Mouse (Mus musculus) heart, embryonic 13.5 days (tissue): ENCODE measurements at regions not wholly inside any gene's neighbourhood (a gene's known extent, or its start where the extent isn't known, plus 50 kb on each side); places are given as distances from the start of the nearest gene placed in this dataset.

Experiments used
- ATAC-seq: fragments of 200-750 bp; cut with Nextera tagmentation; 2 replicates; pipeline ENCODE4 v1.8.0; 2017; ENCODE audit warnings: moderate TSS enrichment; ENCODE audit not compliant: insufficient number of reproducible peaks, low FRiP score, low TSS enrichment; ENCODE audit errors: extremely low read depth
- H3K27ac ChIP-seq: fragments of 300-500 bp; sonication (generic); replicated peaks from 2 replicates; pipeline ENCODE4 v1.5.1; 2015; ENCODE audit warnings: moderate library complexity, mild to moderate bottlenecking, inconsistent platforms
- H3K27me3 ChIP-seq: fragments of 300-500 bp; sonication (generic); replicated peaks from 2 replicates; pipeline ENCODE4 v1.6.1; 2015; ENCODE audit warnings: mild to moderate bottlenecking, inconsistent platforms
- H3K36me3 ChIP-seq: fragments of 300-500 bp; sonication (generic); 2 replicates; pipeline ENCODE4 v1.6.1; 2015; ENCODE audit warnings: mild to moderate bottlenecking, inconsistent platforms
- H3K4me1 ChIP-seq: fragments of 300-500 bp; sonication (generic); 2 replicates; pipeline ENCODE4 v1.6.1; 2015; ENCODE audit warnings: inconsistent platforms
- H3K4me2 ChIP-seq: fragments of 300-500 bp; sonication (generic); 2 replicates; pipeline ENCODE4 v1.6.1; 2015; ENCODE audit warnings: inconsistent platforms, mild to moderate bottlenecking, moderate library complexity
- H3K4me3 ChIP-seq: fragments of 300-500 bp; sonication (generic); 2 replicates; pipeline ENCODE4 v1.5.1; 2015; ENCODE audit warnings: moderate library complexity, mild to moderate bottlenecking, inconsistent platforms
- H3K9ac ChIP-seq: fragments of 300-500 bp; sonication (generic); 2 replicates; pipeline ENCODE4 v1.6.1; 2015; ENCODE audit warnings: inconsistent platforms, mild to moderate bottlenecking, moderate library complexity
- H3K9me3 ChIP-seq: fragments of 300-500 bp; sonication (generic); 2 replicates; pipeline ENCODE4 v1.6.1; 2016; ENCODE audit warnings: inconsistent platforms
- WGBS: fragments of 180-500 bp; shearing (Covaris S2); methylation state at CpG from one replicate; pipeline ENCODE4 v1.1.7; 2015; ENCODE audit warnings: mixed read lengths; 5-methylcytosine and 5-hydroxymethylcytosine counted together

GRCm38 (mm10) chr17:45237246-45237645 is 196.3 kb downstream of the Cdc5l start:
- H3K4me3 ChIP-seq, result no peak overlapping the region
- no peak overlapping the region for H3K27ac ChIP-seq
- H3K27me3 ChIP-seq, result 0 out of 2 replicates have a peak, but pooled peaks cover 3% of the 10 kb centered on the region
- no peaks in the 10 kb centered on the region for H3K4me1 ChIP-seq
- H3K4me2 ChIP-seq, result no peak overlapping the region
- H3K36me3 ChIP-seq, result no peaks in the 10 kb centered on the region
- peaks cover 12% of the 10 kb centered on the region for H3K9me3 ChIP-seq
- WGBS, result 64% methylated on average over 1 of the region's 1 CpGs
- no peak overlapping the region for H3K9ac ChIP-seq
- no peak for ATAC-seq

- no peak for ATAC-seq
- Histone ChIP-seq H3K4me3 (no peak overlapping the region), H3K4me2 (no peak overlapping the region), H3K4me1 (no peaks in the 10 kb centered on the region), H3K27me3 (no peaks in the 10 kb centered on the region), H3K9ac (no peak overlapping the region), H3K36me3 (no peaks in the 10 kb centered on the region), H3K27ac (no peak overlapping the region), H3K9me3 (peaks cover 12% of the 10 kb centered on the region)
- WGBS, result 78% methylated on average over 7 of the region's 7 CpGs
Measured at GRCm38 (mm10) chr17:45235401-45235800, 198.1 kb downstream of the Cdc5l start.

- Histone ChIP-seq H3K4me2 (no peak overlapping the region), H3K27ac (no peak overlapping the region), H3K4me1 (peaks cover 15% of the 10 kb centered on the region), H3K36me3 (no peaks in the 10 kb centered on the region), H3K27me3 (no peaks in the 10 kb centered on the region; the same call in 1 of the 2 replicates), H3K9ac (no peak overlapping the region), H3K4me3 (no peak overlapping the region), H3K9me3 (peaks cover 12% of the 10 kb centered on the region)
- ATAC-seq, result no peak
- WGBS, result 71% methylated on average over 5 of the region's 5 CpGs
Measured at GRCm38 (mm10) chr17:45232874-45233273, 200.7 kb downstream of the Cdc5l start.

- Histone ChIP-seq H3K9me3 (no peaks in the 10 kb centered on the region), H3K27me3 (no peaks in the 10 kb centered on the region; the same call in 1 of the 2 replicates), H3K4me1 (peaks cover 29% of the 10 kb centered on the region), H3K27ac (no peak overlapping the region), H3K36me3 (no peaks in the 10 kb centered on the region), H3K4me2 (no peak overlapping the region), H3K9ac (no peak overlapping the region), H3K4me3 (no peak overlapping the region)
- no peak for ATAC-seq
- 12% methylated on average over 1 of the region's 1 CpGs for WGBS
Measured at GRCm38 (mm10) chr17:45227190-45227589, 206.3 kb downstream of the Cdc5l start.

GRCm38 (mm10) chr17:45226486-45226885 is 207.1 kb downstream of the Cdc5l start:
- WGBS, result 35% methylated on average over 6 of the region's 6 CpGs
- Histone ChIP-seq H3K36me3 (no peaks in the 10 kb centered on the region), H3K4me1 (peaks cover 29% of the 10 kb centered on the region), H3K27me3 (no peaks in the 10 kb centered on the region; the same call in 1 of the 2 replicates), H3K4me3 (no peak overlapping the region), H3K9ac (no peak overlapping the region), H3K9me3 (no peaks in the 10 kb centered on the region), H3K27ac (no peak overlapping the region), H3K4me2 (no peak overlapping the region)
- ATAC-seq, result no peak

- no peaks in the 10 kb centered on the region for H3K27me3 ChIP-seq
- no peak for ATAC-seq
- H3K36me3 ChIP-seq, result no peaks in the 10 kb centered on the region
- no peaks in the 10 kb centered on the region for H3K9me3 ChIP-seq
- H3K27ac ChIP-seq, result no peak overlapping the region
- H3K4me3 ChIP-seq, result no peak overlapping the region
- H3K4me2 ChIP-seq, result no peak overlapping the region
- no peak overlapping the region for H3K9ac ChIP-seq
- WGBS, result 37% methylated on average over 10 of the region's 10 CpGs
- H3K4me1 ChIP-seq, result peaks cover 2% of the 10 kb centered on the region
Measured at GRCm38 (mm10) chr17:45221625-45222024, 211.9 kb downstream of the Cdc5l start.

- no peak overlapping the region for H3K27ac ChIP-seq
- H3K4me2 ChIP-seq, result no peak overlapping the region
- 62% methylated on average over 5 of the region's 5 CpGs for WGBS
- no peaks in the 10 kb centered on the region for H3K36me3 ChIP-seq
- no peaks in the 10 kb centered on the region for H3K9me3 ChIP-seq
- no peak overlapping the region for H3K4me3 ChIP-seq
- no peaks in the 10 kb centered on the region for H3K27me3 ChIP-seq
- no peak for ATAC-seq
- peaks cover 7% of the 10 kb centered on the region; the same call in 1 of the 2 replicates for H3K4me1 ChIP-seq
- no peak overlapping the region for H3K9ac ChIP-seq
Measured at GRCm38 (mm10) chr17:45217126-45217525, 216.4 kb downstream of the Cdc5l start.

- H3K9me3 ChIP-seq, result no peaks in the 10 kb centered on the region
- no peak overlapping the region for H3K9ac ChIP-seq
- WGBS, result 67% methylated on average over 15 of the region's 15 CpGs
- no peak overlapping the region for H3K27ac ChIP-seq
- no peaks in the 10 kb centered on the region for H3K27me3 ChIP-seq
- H3K4me2 ChIP-seq, result no peak overlapping the region
- H3K4me1 ChIP-seq, result peaks cover 7% of the 10 kb centered on the region; the same call in 1 of the 2 replicates
- H3K36me3 ChIP-seq, result no peaks in the 10 kb centered on the region
- ATAC-seq, result no peak
- no peak overlapping the region for H3K4me3 ChIP-seq
Measured at GRCm38 (mm10) chr17:45215067-45216049, 218.2 kb downstream of the Cdc5l start.

- no peak for ATAC-seq
- no peaks in the 10 kb centered on the region for H3K36me3 ChIP-seq
- H3K9ac ChIP-seq, result no peak overlapping the region
- H3K4me2 ChIP-seq, result no peak overlapping the region
- peaks cover 18% of the 10 kb centered on the region for H3K4me1 ChIP-seq
- H3K9me3 ChIP-seq, result no peaks in the 10 kb centered on the region
- WGBS, result 89% methylated on average over 2 of the region's 2 CpGs
- no peaks in the 10 kb centered on the region for H3K27me3 ChIP-seq
- no peak overlapping the region for H3K4me3 ChIP-seq
- no peak overlapping the region for H3K27ac ChIP-seq
Measured at GRCm38 (mm10) chr17:45210984-45211383, 222.6 kb downstream of the Cdc5l start.

- H3K4me3 ChIP-seq, result no peak overlapping the region
- peaks cover 11% of the 10 kb centered on the region for H3K4me1 ChIP-seq
- H3K9me3 ChIP-seq, result no peaks in the 10 kb centered on the region
- ATAC-seq, result no peak
- no peaks in the 10 kb centered on the region for H3K36me3 ChIP-seq
- no peak overlapping the region for H3K27ac ChIP-seq
- H3K27me3 ChIP-seq, result no peaks in the 10 kb centered on the region
- 37% methylated on average over 3 of the region's 3 CpGs for WGBS
- H3K4me2 ChIP-seq, result no peak overlapping the region
- H3K9ac ChIP-seq, result no peak overlapping the region
Measured at GRCm38 (mm10) chr17:45209387-45209663, 224.2 kb downstream of the Cdc5l start.

GRCm38 (mm10) chr17:45208596-45209386 is 224.7 kb downstream of the Cdc5l start:
- Histone ChIP-seq H3K4me2 (no peak overlapping the region), H3K27me3 (no peaks in the 10 kb centered on the region), H3K36me3 (no peaks in the 10 kb centered on the region), H3K9ac (no peak overlapping the region), H3K4me1 (peaks cover 11% of the 10 kb centered on the region), H3K27ac (no peak overlapping the region), H3K4me3 (no peak overlapping the region), H3K9me3 (no peaks in the 10 kb centered on the region)
- 34% methylated on average over 14 of the region's 14 CpGs for WGBS
- no peak for ATAC-seq
